Mouse (Mus musculus) kidney, adult 11 months (tissue): ENCODE data around the gene Spint2.
"Not testable (repeated sequence)": the region's sequence is repeated elsewhere in the genome, so short reads cannot be mapped to it uniquely, and the experiment has no call there.

Experiments used
- DNase-seq: peaks from one replicate; pipeline ENCODE4 v3.0.0; 2022

The Spint2 gene

DNA sequence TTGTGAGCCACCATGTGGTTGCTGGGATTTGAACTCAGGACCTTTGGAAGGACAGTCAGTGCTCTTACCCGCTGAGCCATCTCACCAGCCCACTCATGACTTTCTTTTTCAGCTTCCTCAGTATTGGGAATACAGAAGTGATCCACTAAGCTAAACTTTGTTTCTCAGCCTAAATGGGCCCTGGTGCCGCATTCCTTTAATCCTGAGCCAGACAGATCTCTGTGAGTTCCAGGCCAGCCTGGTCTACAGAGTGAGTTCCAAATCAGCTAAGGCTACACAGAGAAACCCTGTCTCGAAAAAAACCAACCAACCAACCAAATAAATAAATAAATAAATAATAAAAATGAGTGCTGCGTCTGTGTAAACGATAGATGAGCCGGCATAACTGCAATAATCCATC, 44.1 kb downstream of the Spint2 start:
- DNase-seq = not testable (repeated sequence)

DNA sequence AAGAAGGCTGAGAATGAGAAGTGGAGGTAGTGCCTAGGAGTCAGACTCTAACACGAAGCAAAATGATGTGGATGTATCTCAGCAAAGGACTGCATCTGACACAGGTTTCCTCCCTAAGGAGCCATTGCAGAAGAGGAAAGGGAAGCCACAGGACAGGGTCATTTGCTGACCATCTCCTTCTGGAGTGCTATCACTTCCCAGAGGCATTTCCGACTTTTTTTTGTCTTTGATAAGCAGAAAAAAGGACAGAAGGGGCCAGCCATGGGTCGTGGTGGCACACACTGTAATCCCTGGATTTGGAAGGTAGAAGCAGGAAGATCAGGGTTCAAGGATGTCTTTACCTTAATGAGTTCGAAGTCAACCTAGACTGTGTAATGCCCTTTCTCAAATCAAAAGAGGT, 45.1 kb downstream of the Spint2 start:
- DNase-seq = no peak

DNA sequence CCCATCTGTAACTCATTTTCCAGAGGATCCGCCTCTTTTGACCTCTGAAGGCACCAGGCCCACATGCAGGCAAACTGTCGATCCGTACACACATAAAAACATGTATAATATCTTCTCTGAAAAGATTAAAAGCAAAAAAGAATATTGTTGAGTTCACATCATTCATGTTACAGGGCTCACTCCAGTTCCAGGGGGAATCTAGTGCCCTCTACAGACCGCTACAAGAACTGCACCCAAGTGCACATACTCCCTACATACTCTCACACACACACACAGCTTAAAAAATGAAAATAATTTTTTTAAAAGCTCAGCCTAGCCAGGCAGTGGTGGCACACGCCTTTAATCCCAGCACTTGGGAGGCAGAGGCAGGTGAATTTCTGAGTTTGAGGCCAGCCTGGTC, 47.1 kb downstream of the Spint2 start:
- DNase-seq = no peak

DNA sequence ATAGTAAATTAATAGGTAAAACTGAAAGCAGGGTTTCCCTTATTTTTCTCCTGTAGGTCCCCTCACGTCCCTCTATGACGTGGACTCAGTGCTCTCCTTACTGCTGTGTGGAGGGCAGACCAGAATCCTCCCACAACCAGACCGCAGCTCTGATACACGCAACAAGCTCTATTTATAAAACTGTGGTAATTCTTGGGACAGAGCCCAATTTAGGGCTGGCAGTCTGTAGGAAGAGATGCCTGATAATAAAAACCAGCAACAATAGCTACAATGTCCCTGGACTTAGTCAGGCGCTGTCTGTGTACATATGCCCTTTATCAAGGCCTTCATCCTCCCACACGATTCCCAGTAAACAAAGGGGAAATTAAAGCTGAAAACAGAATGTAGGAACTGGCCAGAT, 48.0 kb downstream of the Spint2 start:
- DNase-seq = no peak

DNA sequence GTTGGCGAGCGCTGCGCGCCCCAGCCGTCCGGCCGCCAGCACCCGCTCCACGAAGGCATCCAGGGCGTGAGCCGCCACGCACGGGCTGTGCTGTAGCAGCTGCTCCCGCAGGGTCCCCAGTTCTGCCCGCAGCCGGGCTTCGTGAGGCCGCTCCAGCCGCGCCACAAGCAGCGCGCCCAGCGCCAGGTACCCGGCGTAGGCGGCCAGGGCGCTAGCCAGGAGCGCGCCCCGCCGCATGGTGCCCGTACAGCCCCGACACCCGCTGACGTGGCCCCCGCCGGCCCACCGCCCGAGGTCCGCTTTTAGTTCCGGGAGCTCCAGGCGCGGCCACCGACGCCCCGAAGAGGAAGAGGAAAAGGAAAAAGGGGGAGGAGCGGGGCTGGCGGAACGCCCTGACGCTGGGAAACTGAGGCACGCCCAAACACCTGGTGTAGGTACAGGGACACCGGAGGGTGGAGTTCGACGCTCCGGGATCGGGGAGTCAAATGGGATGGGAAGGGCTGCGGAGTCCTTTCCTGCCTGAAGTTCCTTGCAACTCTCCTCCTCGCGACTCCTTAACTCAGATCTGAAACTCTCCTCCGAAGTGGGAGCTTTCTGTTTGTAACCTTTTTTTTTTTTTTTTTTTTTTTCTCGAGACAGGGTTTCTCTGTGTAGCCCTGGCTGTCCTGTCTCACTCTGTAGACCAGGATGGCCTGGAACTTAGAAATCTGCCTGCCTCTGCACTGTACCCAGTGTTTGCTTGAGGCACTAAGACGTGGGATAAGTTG, 49.3 kb downstream of the Spint2 start, which contains the start of gene Kcnk6:
Gene Kcnk6 (minus strand): TSS at position 269 of the 767 bp plus-strand sequence.
- DNase-seq = no peak

DNA sequence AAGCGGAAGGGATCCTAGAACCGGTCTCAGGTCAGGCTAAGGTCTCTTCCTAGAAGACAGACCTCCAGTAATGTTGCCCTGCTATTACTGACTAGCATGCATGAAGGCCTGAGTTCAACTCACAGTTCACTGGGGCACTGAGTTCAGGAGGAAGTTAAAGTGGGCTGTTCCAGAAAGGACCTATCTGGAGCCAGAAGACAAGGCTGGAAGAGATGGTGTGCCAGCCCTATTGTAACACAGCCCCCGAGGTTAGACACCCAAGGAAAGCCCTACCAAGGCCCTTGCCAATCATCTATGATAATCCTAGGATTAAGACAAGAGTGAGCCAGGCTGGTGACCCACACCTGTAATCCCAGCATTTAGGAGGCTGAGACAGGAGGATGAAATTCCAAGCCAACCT, 50.2 kb downstream of the Spint2 start:
- no peak for DNase-seq

DNA sequence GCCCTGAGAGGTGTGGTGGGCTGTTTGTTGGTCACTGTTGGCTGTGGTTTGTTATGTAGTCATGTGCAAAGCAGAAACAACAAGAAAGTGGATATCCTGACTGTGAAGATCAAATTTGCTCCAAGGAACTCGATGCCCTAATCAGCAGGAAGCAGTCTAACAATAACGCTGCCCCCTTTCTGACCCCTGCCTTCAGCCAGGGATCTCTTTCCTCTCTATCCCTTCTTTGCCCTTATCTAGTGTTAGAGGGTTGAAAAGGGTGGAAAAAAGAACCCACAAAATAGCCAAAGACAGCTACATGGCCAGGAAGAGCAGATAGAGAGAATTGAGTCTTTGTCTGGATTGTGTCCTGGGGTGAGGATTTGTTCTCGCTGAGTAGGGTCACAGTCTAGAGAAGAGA, 51.2 kb downstream of the Spint2 start:
- no peak for DNase-seq

DNA sequence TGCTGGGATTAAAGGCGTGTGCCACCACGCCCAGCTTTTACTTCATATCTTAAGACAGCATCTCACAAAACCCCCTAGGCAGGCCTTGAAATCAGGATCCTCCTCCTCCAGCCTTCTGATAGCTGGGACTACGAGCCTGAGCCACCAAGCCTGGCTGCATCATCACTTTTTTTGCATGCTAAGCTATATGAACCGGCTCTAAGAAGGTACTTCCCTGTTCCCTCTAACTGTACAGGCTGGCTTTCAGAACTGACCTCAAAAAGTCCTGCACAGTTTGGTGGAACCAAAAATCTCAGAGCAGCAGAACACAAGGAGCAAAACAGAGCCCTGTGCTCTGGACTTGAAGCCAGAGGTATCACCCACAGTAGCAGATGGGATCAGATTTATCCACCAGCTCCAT, 53.5 kb downstream of the Spint2 start:
- no peak for DNase-seq

DNA sequence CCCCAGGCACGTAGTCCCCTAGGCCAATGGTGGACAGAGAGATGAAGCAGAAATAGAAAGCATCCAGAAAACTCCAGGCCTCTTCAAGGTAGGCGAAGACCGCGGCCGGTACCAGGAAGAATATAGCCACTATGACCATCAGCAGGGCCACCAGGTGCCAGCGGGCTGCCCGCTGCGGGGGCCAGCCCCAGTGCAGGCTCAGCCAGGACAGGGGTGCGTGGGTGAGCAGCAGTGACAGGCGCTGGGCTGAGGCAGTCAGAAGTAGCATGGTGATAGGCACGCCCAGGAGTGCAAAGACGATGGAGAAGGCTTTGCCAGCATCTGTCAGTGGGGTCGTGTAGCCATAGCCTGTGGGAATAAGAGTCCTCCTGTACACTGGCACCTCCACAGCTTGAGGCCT, 56.2 kb downstream of the Spint2 start:
- no peak for DNase-seq

DNA sequence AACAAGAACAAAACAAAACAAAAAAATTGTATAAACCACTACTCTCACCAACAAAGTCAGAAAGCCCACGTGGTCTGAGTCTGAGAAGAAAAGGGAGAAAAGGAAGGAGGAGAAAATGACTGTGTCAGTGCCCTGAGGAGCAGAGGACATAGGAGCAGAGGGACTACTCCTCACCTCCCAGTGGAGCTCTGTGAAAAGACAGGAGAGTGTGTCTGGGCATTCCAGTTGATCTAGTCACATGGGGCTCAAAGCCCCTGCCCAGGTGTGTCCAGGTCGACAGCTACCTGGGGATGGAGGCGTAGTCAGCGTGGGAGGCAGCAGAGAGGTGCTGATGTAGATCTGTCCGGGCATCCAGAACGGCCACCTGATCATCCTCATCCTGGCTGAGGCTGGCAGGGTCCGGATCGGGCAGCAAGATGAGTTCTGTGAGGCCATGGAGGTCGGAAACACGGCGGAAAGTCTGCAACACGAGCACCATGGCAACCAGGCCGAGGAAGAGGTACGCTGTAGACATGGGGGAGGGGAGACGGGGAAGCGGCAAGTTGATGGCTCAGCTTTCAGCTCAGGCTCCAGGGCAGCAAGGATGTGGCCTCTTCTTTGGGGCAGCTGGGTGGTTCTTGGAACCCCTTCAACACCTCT, 56.8 kb downstream of the Spint2 start:
- no peak for DNase-seq

DNA sequence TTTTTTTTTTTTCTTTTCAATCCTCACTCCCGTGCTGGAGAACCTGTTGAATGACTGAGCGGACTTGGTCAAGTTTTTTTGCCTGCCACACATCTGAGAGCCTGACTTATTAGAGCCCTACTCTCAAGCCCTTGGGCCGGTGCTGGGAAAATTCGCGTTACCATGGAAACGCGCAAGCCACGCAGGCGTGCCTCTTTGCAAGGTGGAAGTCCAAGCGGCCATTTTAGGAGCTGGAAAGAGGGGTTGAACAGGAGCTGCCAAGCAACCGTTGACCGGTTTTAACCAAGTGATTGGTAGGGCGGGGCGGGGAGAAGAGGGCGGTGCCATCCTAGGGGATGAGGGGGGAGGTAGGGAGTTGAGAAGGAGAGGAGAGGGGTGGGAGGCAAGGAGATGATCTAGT, 66.9 kb downstream of the Spint2 start:
- DNase-seq = no peak

DNA sequence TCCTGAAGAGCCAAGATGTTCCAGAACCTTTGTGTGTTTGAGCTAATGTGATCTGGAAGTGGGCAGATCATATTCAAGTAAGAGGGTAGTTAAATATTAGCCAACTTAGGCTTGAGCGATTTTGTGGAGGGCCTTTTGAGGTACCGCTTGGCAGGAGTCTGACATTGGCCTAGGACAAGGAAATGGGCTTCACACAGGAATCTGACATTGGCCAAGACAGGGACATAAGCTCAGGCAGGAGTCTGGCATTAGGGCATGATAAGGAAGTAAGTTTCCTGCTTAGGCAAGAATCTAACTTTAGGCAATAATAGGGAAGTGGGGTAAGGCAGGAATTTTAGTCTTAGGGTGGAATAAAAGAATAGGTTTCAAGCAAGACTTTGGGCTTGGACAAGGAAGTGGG, 67.5 kb downstream of the Spint2 start:
- no peak for DNase-seq

DNA sequence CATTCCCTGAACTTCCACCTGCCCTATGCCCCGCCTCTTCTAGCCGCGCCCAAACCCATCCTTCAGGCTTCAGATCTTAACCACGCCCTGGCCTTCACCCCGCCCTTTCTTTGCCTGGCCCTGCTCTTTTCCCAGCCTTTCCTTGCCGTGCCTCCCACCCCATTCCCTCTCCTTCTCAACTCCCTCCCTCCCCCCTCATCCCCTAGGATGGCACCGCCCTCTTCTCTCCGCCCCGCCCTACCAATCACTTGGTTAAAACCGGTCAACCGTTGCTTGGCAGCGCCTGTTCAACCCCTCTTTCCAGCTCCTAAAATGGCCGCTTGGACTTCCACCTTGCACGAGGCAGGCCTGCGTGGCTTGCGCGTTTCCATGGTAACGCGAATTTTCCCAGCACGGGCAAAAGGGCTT, 68.0 kb downstream of the Spint2 start, which contains the start of gene Catsperg1:
Gene Catsperg1 (minus strand): TSS at position 361 of the 408 bp plus-strand sequence.
- DNase-seq = peak; percentile 21

DNA sequence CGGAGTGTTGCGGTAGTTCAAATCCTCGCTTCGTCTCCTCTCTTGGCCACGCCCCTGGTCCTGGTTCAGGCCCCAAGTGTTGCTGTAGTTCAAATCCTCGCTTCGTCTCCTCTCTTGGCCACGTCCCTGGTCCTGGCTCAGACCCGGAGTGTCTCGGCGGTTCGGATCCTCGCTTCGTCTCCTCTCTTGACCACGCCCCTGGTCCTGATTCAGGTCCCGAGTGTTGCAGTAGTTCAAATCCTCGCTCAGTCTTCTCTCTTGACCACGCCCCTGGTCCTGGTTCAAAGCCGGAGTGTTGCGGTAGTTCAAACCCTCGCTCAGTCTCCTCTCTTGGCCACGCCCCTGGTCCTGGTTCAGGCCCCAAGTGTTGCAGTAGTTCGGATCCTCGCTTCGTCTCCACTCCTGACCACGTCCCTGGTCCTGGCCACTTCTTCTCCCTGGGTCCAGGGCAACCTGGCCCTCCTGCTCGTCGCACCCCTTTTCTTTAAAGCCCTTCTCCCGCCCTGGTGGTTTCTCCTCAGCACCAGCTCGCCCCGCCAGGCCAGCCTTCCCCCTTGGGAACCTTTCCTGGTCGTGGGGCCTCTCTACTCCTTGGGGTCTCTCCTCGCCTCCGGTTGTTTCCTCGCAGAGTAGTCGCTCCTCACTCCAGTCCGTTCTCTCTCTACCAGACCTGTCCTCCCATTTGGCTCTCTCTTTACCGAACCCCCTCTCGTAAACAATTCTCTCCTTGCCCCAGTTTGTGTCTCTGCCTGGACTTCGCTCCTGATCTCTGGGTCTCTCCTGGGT, 68.7 kb downstream of the Spint2 start:
- not testable (repeated sequence) for DNase-seq

DNA sequence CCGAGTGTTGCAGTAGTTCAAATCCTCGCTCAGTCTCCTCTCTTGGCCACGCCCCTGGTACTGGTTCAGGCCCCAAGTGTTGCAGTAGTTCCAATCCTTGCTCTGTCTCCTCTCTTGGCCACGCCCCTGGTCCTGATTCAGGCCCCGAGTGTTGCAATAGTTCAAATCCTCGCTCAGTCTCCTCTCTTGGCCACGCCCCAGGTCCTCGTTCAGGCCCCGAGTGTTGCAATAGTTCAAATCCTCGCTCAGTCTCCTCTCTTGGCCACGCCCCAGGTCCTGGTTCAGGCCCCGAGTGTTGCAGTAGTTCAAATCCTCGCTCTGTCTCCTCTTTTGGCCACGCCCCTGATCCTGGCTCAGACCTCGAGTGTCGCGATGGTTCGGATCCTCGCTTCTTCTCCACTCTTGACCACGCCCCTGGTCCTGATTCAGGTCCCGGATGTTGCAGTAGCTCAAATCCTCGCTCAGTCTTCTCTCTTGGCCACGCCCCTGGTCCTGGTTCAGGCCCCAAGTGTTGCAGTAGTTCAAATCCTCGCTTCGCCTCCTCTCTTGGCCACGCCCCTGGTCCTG, 69.4 kb downstream of the Spint2 start:
- no peak for DNase-seq

DNA sequence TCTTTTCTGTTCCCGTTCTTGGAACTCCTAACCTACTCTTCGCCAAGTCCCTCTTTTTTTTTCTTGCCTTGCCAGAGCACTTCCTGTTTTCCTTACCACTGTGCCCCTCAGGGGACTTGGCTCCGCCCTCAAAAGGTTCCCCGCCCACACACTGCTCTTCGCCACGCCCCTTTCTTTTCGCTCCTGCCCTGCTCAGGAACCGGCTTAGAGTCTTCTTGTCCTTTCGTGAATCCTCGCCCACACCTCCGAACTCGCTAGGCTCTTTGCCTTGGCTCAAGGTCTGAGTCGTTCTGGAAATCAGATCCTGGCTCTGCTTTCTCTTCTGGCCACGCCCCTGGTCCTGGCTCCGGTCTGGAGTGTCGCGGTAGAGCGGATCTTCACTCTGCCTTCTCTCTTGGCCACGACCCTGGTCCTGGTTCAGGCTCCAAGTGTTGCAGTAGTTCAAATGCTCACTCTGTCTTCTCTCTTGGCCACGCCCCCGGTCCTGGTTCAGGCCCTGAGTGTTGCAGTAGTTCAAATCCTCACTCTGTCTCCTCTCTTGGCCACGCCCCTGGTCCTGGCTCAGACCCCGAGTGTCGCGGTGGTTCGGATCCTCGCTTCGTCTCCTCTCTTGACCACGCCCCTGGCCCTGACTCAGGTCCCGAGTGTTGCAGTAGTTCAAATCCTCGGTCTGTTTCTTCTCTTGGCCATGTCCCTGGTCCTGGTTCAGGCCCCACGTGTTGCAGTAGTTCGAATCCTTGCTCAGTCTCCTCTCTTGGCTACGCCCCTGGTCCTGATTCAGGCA, 70.1 kb downstream of the Spint2 start:
- DNase-seq = peak; percentile 89

DNA sequence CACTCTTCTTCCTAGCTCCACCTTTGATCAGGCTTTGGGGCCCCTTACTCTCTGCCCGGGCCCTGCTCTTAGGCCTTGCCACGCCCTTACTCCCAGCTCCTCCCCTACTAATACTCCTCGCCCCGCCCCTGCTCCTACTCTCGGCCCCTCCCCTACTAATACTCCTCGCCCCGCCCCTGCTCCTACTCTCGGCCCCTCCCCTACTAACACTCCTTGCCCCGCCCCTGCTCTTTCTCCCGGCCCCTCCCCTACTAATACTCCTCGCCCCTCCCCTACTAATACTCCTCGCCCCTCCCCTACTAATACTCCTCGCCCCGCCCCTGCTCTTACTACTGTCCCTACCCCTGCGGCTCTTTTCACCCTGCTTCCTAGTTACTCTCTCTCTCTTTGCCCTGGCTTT, 70.7 kb downstream of the Spint2 start:
- not testable (repeated sequence) for DNase-seq
